Mouse (Mus musculus) brain, embryonic 14.5 days (tissue): ENCODE data around the gene Ror2.

Experiments
- CTCF ChIP-seq: fragments of 200-500 bp; IDR thresholded peaks from 2 replicates; pipeline ENCODE4 v1.5.1; 2012; ENCODE audit warnings: inconsistent platforms, mild to moderate bottlenecking, moderate library complexity, borderline replicate concordance; ENCODE audit not compliant: insufficient read depth, insufficient read length; ENCODE audit errors: extremely low read depth
- POLR2A ChIP-seq: fragments of 200-500 bp; IDR thresholded peaks from 2 replicates; pipeline ENCODE4 v1.6.1; 2012; ENCODE audit warnings: mild to moderate bottlenecking, inconsistent platforms, borderline replicate concordance; ENCODE audit not compliant: poor library complexity, insufficient read depth, insufficient read length, severe bottlenecking; ENCODE audit errors: extremely low read depth

- TF ChIP-seq POLR2A (no peak), CTCF (no peak)
These were observed 20.9 kb upstream of the Ror2 start for GRCm38 (mm10) chr13:53306836-53307235.
